ENCODE assay signal across 17 mouse cellular contexts in genomic region chr4:98489386-98489785, GRCm38 (mm10).
A peak's percentile ranks its signal among the peaks of the same experiment; 100 is the strongest.
DNase-seq lines count a peak whose midpoint lies in the region; ATAC-seq and TF ChIP-seq lines count a peak whose summit lies in the region.
"Had no signal": no experiment of that assay in that cellular context is flagged by ENCODE, and none has a peak within 500 bp of the region (broad histone marks: within the 10 kb centered on the region; RNA-seq: fewer than 3 reads in every experiment).

No protein-coding gene starts in this region.

- H3K4me3 ChIP-seq in heart, postnatal 0 days (ENCODE audit: low read depth, low read length) = no peak overlapping the region
- no peak overlapping the region for H3K4me3 ChIP-seq in liver, postnatal 0 days (ENCODE audit: low read depth, low read length)
- no peak overlapping the region for H3K4me3 ChIP-seq in MEL (ENCODE audit: control insufficient read depth in 1 of 2, insufficient read depth in 1 of 2, low read depth in 2 of 2, low read length in 2 of 2)
- H3K4me3 ChIP-seq: hindbrain, embryonic 13.5 days; liver, embryonic 13.5 days had no signal

- peak; percentile 28 for DNase-seq in heart, postnatal 0 days (ENCODE audit: low spot score)
- DNase-seq in heart, postnatal 25 days (ENCODE audit: low spot score) = no peak
- DNase-seq in liver, postnatal 0 days = no peak
- DNase-seq in liver (no peak), MEL (ENCODE audit: low read depth, low spot score) (no peak)
- peak; percentile 47 for DNase-seq in brain, embryonic 14.5 days (ENCODE audit: low read depth)
- no peak for DNase-seq in thymus, postnatal 10 days (ENCODE audit: low spot score in 2 of 2)
- no peak for DNase-seq in right cerebral cortex, postnatal 25 days
- DNase-seq: adrenal gland, postnatal 25 days; cerebellum, adult 9-10 months; heart, adult 18-20 months; kidney, adult 9 months; layer of hippocampus, postnatal 36 days; liver, embryonic 13.5 days; lung, postnatal 10 days had no signal

- TF ChIP-seq EP300 in heart, postnatal 0 days (IDR thresholded peaks at IDR 0.05; ENCODE audit: low read depth) = no peak
- TF ChIP-seq EP300 in liver, postnatal 0 days (IDR thresholded peaks at IDR 0.05; ENCODE audit: low read depth) = no peak
- no peak for TF ChIP-seq EP300 in MEL (IDR thresholded peaks at IDR 0.05; ENCODE audit: low read depth in 1 of 2, low read length in 2 of 2)

- no peak for ATAC-seq in heart, postnatal 0 days (ENCODE audit: insufficient read depth, low read depth)
- no peak for ATAC-seq in liver, postnatal 0 days
- ATAC-seq: CD4-positive, CD25-positive, alpha-beta regulatory T cell, adult 4 months had no signal

- no peaks in the 10 kb centered on the region for H3K36me3 ChIP-seq in heart, postnatal 0 days (replicated peaks; ENCODE audit: control insufficient read depth, insufficient read depth, low read length)
- H3K36me3 ChIP-seq in liver, postnatal 0 days (replicated peaks; ENCODE audit: insufficient read depth, low read length) = 0 out of 2 replicates have a peak, but pooled peaks cover 3% of the 10 kb centered on the region
- H3K36me3 ChIP-seq in MEL (ENCODE audit: control insufficient read depth in 1 of 2, insufficient read depth in 2 of 2, low read length in 2 of 2) = no peaks in the 10 kb centered on the region
- H3K36me3 ChIP-seq: hindbrain, embryonic 13.5 days had no signal

- TF ChIP-seq RAD21 in MEL (IDR thresholded peaks at IDR 0.05; ENCODE audit: low read depth, low read length) = peak; percentile 15

- H3K9ac ChIP-seq in heart, postnatal 0 days (replicated peaks; ENCODE audit: low read depth, low read length) = no peak overlapping the region
- no peak overlapping the region for H3K9ac ChIP-seq in liver, postnatal 0 days (replicated peaks)
- no peak overlapping the region for H3K9ac ChIP-seq in MEL (ENCODE audit: control insufficient read depth, low read depth, low read length, poor library complexity, severe bottlenecking)
- H3K9ac ChIP-seq: hindbrain, embryonic 13.5 days; liver, embryonic 13.5 days had no signal

- peak; percentile 42 for TF ChIP-seq CTCF in heart, postnatal 0 days (IDR thresholded peaks at IDR 0.05; ENCODE audit: low read depth)
- TF ChIP-seq CTCF in liver, postnatal 0 days (IDR thresholded peaks at IDR 0.05; ENCODE audit: low read depth) = peak; percentile 30
- TF ChIP-seq CTCF in MEL (IDR thresholded peaks at IDR 0.05 in 2 of 3, conservative IDR thresholded peaks at IDR 0.05 in 1 of 3; ENCODE audit: control insufficient read depth in 1 of 3, insufficient read depth in 1 of 3, low read depth in 2 of 3, low read length in 3 of 3, poor library complexity in 1 of 3, severe bottlenecking in 1 of 3) = peak in 1 of 3 experiments; percentile 8; a peak in 1 of 6 replicates
- TF ChIP-seq CTCF in brain, embryonic 14.5 days (IDR thresholded peaks at IDR 0.05; ENCODE audit: borderline replicate concordance, extremely low read depth, insufficient read depth, insufficient read length) = no peak

- H3K9me3 ChIP-seq in heart, postnatal 0 days (replicated peaks; ENCODE audit: control insufficient read depth, low read length) = no peaks in the 10 kb centered on the region
- H3K9me3 ChIP-seq in liver, postnatal 0 days (ENCODE audit: low read length) = no peaks in the 10 kb centered on the region
- H3K9me3 ChIP-seq in MEL (replicated peaks; ENCODE audit: insufficient read depth, low read length) = no peaks in the 10 kb centered on the region
- H3K9me3 ChIP-seq: hindbrain, embryonic 13.5 days; liver, embryonic 13.5 days had no signal

- H3K79me2 ChIP-seq in MEL (ENCODE audit: control insufficient read depth, insufficient read depth, low read length, poor library complexity) = no peaks in the 10 kb centered on the region

- no peak for TF ChIP-seq POLR2A in MEL (IDR thresholded peaks at IDR 0.05; ENCODE audit: control insufficient read depth in 1 of 2, insufficient read depth in 1 of 2, low read depth in 1 of 2, low read length in 2 of 2, poor library complexity in 1 of 2)
- no peak for TF ChIP-seq POLR2A in brain, embryonic 14.5 days (IDR thresholded peaks at IDR 0.05; ENCODE audit: borderline replicate concordance, extremely low read depth, insufficient read depth, insufficient read length, poor library complexity, severe bottlenecking)

- 26% methylated on average over 1 of the region's 1 CpGs for WGBS in heart, postnatal 0 days
- WGBS in liver, postnatal 0 days (ENCODE audit: insufficient replicate concordance) = 68% methylated on average over 1 of the region's 1 CpGs

- no peaks in the 10 kb centered on the region for H3K4me1 ChIP-seq in heart, postnatal 0 days (ENCODE audit: control insufficient read depth, insufficient read depth)
- no peaks in the 10 kb centered on the region for H3K4me1 ChIP-seq in liver, postnatal 0 days (ENCODE audit: insufficient read depth)
- H3K4me1 ChIP-seq in MEL (ENCODE audit: control insufficient read depth in 1 of 2, insufficient read depth in 2 of 2, low read length in 2 of 2) = no peaks in the 10 kb centered on the region
- H3K4me1 ChIP-seq: hindbrain, embryonic 13.5 days; liver, embryonic 13.5 days had no signal

- H3K27ac ChIP-seq in heart, postnatal 0 days (ENCODE audit: low read depth) = no peak overlapping the region
- H3K27ac ChIP-seq in liver, postnatal 0 days (ENCODE audit: low read depth) = no peak overlapping the region
- no peak overlapping the region for H3K27ac ChIP-seq in MEL (ENCODE audit: control insufficient read depth, low read depth, low read length)
- H3K27ac ChIP-seq: hindbrain, embryonic 13.5 days; liver, embryonic 13.5 days had no signal

- no peak overlapping the region for H3K4me2 ChIP-seq in heart, postnatal 0 days (ENCODE audit: low read depth, low read length)
- no peak overlapping the region for H3K4me2 ChIP-seq in liver, postnatal 0 days (ENCODE audit: low read depth, low read length)
- H3K4me2 ChIP-seq: hindbrain, embryonic 13.5 days; liver, embryonic 13.5 days had no signal

- H3K27me3 ChIP-seq in heart, postnatal 0 days (ENCODE audit: control insufficient read depth, insufficient read depth, low read length) = no peaks in the 10 kb centered on the region
- no peaks in the 10 kb centered on the region for H3K27me3 ChIP-seq in liver, postnatal 0 days (ENCODE audit: insufficient read depth, low read length)
- H3K27me3 ChIP-seq in MEL (ENCODE audit: control insufficient read depth in 1 of 2, insufficient read depth in 2 of 2, low read length in 2 of 2) = no peaks in the 10 kb centered on the region
- H3K27me3 ChIP-seq: hindbrain, embryonic 13.5 days; liver, embryonic 13.5 days had no signal

- intact Hi-C loops in heart, postnatal 25 days (cut with DNase I) = loop anchor here (5.0 kb wide), 1 partner anchor 737 kb away; no protein-coding TSS in a partner anchor

TF ChIP-seq in MEL, 35 proteins besides CTCF, POLR2A, EP300 and RAD21:
- no peak for TF ChIP-seq E2F4 (IDR thresholded peaks at IDR 0.05; ENCODE audit: borderline replicate concordance, low read depth, low read length)
- no peak for TF ChIP-seq RCOR1 (IDR thresholded peaks at IDR 0.05; ENCODE audit: low read depth, low read length)
- TF ChIP-seq MYB (IDR thresholded peaks at IDR 0.05; ENCODE audit: low read depth, low read length) = no peak
- no peak for TF ChIP-seq HCFC1 (IDR thresholded peaks at IDR 0.05; ENCODE audit: low read depth, low read length)
- no peak for TF ChIP-seq CHD1 (IDR thresholded peaks at IDR 0.05; ENCODE audit: low read depth, low read length)
- no peak for TF ChIP-seq USF1 (IDR thresholded peaks at IDR 0.05; ENCODE audit: low read depth, low read length)
- no peak for TF ChIP-seq CHD2 (IDR thresholded peaks at IDR 0.05; ENCODE audit: low read length)
- TF ChIP-seq ZNF384 (IDR thresholded peaks at IDR 0.05; ENCODE audit: low read depth, low read length) = no peak
- TF ChIP-seq POLR2AphosphoS5 (IDR thresholded peaks at IDR 0.05; ENCODE audit: borderline replicate concordance, low read depth, low read length) = no peak
- TF ChIP-seq MAFK (IDR thresholded peaks at IDR 0.05; ENCODE audit: borderline replicate concordance, low read depth, low read length) = no peak
- TF ChIP-seq MAZ (IDR thresholded peaks at IDR 0.05; ENCODE audit: low read depth, low read length) = no peak
- no peak for TF ChIP-seq MYC (IDR thresholded peaks at IDR 0.05; ENCODE audit: low read depth, low read length)
- TF ChIP-seq GATA1 (IDR thresholded peaks at IDR 0.05; ENCODE audit: low read depth, low read length) = no peak
- no peak for TF ChIP-seq POLR2AphosphoS2 (IDR thresholded peaks at IDR 0.05; ENCODE audit: low read length)
- TF ChIP-seq GABPA (IDR thresholded peaks at IDR 0.05; ENCODE audit: low read depth, low read length) = no peak
- no peak for TF ChIP-seq NELFE (IDR thresholded peaks at IDR 0.05; ENCODE audit: low read depth, low read length)

Comparison
In these comparisons a context has a peak if more than half of its experiments do, and no peak if none do; other contexts are left out.
1. DNase-seq: peak in heart, postnatal 0 days (single experiment) and brain, embryonic 14.5 days (single experiment); none in heart, postnatal 25 days (single experiment), liver, postnatal 0 days (single experiment), liver (single experiment), MEL (single experiment), thymus, postnatal 10 days (0 of 2) and right cerebral cortex, postnatal 25 days (single experiment).